Comparison of ENCODE assay signal across 8 mouse cellular contexts in genomic region chr7:31041662-31042315, GRCm38 (mm10). TPM values are rescaled to one million over a fixed set of nuclear protein-coding genes. Genes with fewer than 3 reads are reported as not detected.
A peak's percentile ranks its signal among the peaks of the same experiment; 100 is the strongest.
DNase-seq lines count a peak whose midpoint lies in the region; ATAC-seq and TF ChIP-seq lines count a peak whose summit lies in the region.

No protein-coding gene starts in this region.

- no peak for TF ChIP-seq POLR2A in liver, adult 2 months (IDR thresholded peaks at IDR 0.05; ENCODE audit: extremely low read depth, insufficient read depth, low read length)

- no peak for TF ChIP-seq CTCF in liver, adult 2 months (IDR thresholded peaks at IDR 0.05; ENCODE audit: low read depth, low read length)

- H3K9ac ChIP-seq in liver, adult 2 months (ENCODE audit: low read depth, low read length), result peak overlapping the region; percentile 46
- H3K9ac ChIP-seq in forebrain, embryonic 14.5 days (ENCODE audit: low read length), result no peak overlapping the region; the same call in 1 of the 2 replicates
- H3K9ac ChIP-seq in hindbrain, embryonic 12.5 days, result peak overlapping the region; percentile 28; the same call in 1 of the 2 replicates
- H3K9ac ChIP-seq in liver, embryonic 11.5 days (ENCODE audit: low read depth, low read length), result 0 out of 2 replicates have a peak overlapping the region, but pooled peaks have one; percentile 17

- no peaks in the 10 kb centered on the region for H3K27me3 ChIP-seq in liver, adult 2 months (ENCODE audit: control insufficient read depth, insufficient read depth, low read length)
- H3K27me3 ChIP-seq in forebrain, embryonic 14.5 days (replicated peaks; ENCODE audit: control insufficient read depth, insufficient read depth, low read length), result peaks cover 13% of the 10 kb centered on the region; the same call in 1 of the 2 replicates
- peaks cover 55% of the 10 kb centered on the region for H3K27me3 ChIP-seq in hindbrain, embryonic 12.5 days
- peaks cover 37% of the 10 kb centered on the region for H3K27me3 ChIP-seq in liver, embryonic 11.5 days (replicated peaks; ENCODE audit: control insufficient read depth, insufficient read depth, low read length)

- 13% methylated on average over 28 of the region's 28 CpGs for WGBS in liver, adult 2 months
- WGBS in forebrain, embryonic 14.5 days, result 3% methylated on average over 28 of the region's 28 CpGs
- WGBS in hindbrain, embryonic 12.5 days, result 6% methylated on average over 28 of the region's 28 CpGs
- WGBS in liver, embryonic 11.5 days, result 2% methylated on average over 28 of the region's 28 CpGs

- no peak for ATAC-seq in forebrain, embryonic 14.5 days
- ATAC-seq in hindbrain, embryonic 12.5 days (ENCODE audit: low FRiP score), result 0 out of 2 replicates have a peak, but pooled peaks have one; percentile 32
- peak; percentile 39; the same call in 1 of the 2 replicates for ATAC-seq in liver, embryonic 11.5 days (replicated peaks; ENCODE audit: low FRiP score)

- H3K4me3 ChIP-seq in liver, adult 2 months (ENCODE audit: insufficient read depth, low read depth, low read length), result peak overlapping the region; percentile 58
- no peak overlapping the region; the same call in 1 of the 2 replicates for H3K4me3 ChIP-seq in forebrain, embryonic 14.5 days (ENCODE audit: low read depth, low read length)
- peak overlapping the region; percentile 18 for H3K4me3 ChIP-seq in hindbrain, embryonic 12.5 days
- peak overlapping the region; percentile 42 for H3K4me3 ChIP-seq in liver, embryonic 11.5 days (ENCODE audit: low read depth, low read length)

- H3K27ac ChIP-seq in liver, adult 2 months (replicated peaks; ENCODE audit: insufficient read depth, low read depth, low read length), result peak overlapping the region; percentile 17; the same call in 1 of the 2 replicates
- H3K27ac ChIP-seq in forebrain, embryonic 14.5 days (ENCODE audit: low read depth, low read length), result no peak overlapping the region
- no peak overlapping the region for H3K27ac ChIP-seq in hindbrain, embryonic 12.5 days
- no peak overlapping the region for H3K27ac ChIP-seq in liver, embryonic 11.5 days (ENCODE audit: low read depth, low read length)

- H3K4me1 ChIP-seq in liver, adult 2 months (ENCODE audit: control insufficient read depth, insufficient read depth, low read length), result no peaks in the 10 kb centered on the region
- H3K4me1 ChIP-seq in forebrain, embryonic 14.5 days (ENCODE audit: control insufficient read depth, insufficient read depth, low read length), result no peaks in the 10 kb centered on the region
- H3K4me1 ChIP-seq in hindbrain, embryonic 12.5 days, result peaks cover 11% of the 10 kb centered on the region
- peaks cover 3% of the 10 kb centered on the region; the same call in 1 of the 2 replicates for H3K4me1 ChIP-seq in liver, embryonic 11.5 days (replicated peaks; ENCODE audit: control insufficient read depth, insufficient read depth, low read length)

- no peaks in the 10 kb centered on the region for H3K79me2 ChIP-seq in liver, adult 2 months (ENCODE audit: control insufficient read depth, insufficient read depth, low read length)

- DNase-seq in liver, adult 2 months (ENCODE audit: extremely low read depth, low read depth, low spot score), result no peak
- DNase-seq in liver, result no peak
- no peak for DNase-seq in forebrain, embryonic 14.5 days (ENCODE audit: low spot score)
- DNase-seq in liver, embryonic 11.5 days (ENCODE audit: low spot score), result no peak
- DNase-seq in monocyte, adult 2 months (ENCODE audit: low read depth in 1 of 2, low spot score in 2 of 2), result peak; percentile 56 to 76
- DNase-seq in thymus, postnatal 36 days, result peak; percentile 75 to 84
- no peak for DNase-seq in embryo, embryonic 11 days

- no peaks in the 10 kb centered on the region for H3K36me3 ChIP-seq in liver, adult 2 months (ENCODE audit: control insufficient read depth, insufficient read depth, low read length)
- no peaks in the 10 kb centered on the region for H3K36me3 ChIP-seq in forebrain, embryonic 14.5 days (ENCODE audit: control insufficient read depth, insufficient read depth, low read length)
- H3K36me3 ChIP-seq in hindbrain, embryonic 12.5 days, result no peaks in the 10 kb centered on the region
- no peaks in the 10 kb centered on the region for H3K36me3 ChIP-seq in liver, embryonic 11.5 days (ENCODE audit: control insufficient read depth, insufficient read depth, low read length)

- H3K4me2 ChIP-seq in forebrain, embryonic 14.5 days (ENCODE audit: low read length), result peak overlapping the region; percentile 33; the same call in 1 of the 2 replicates
- peak overlapping the region; percentile 43 for H3K4me2 ChIP-seq in hindbrain, embryonic 12.5 days (replicated peaks)
- H3K4me2 ChIP-seq in liver, embryonic 11.5 days, result peak overlapping the region; percentile 55

- H3K9me3 ChIP-seq in forebrain, embryonic 14.5 days (replicated peaks; ENCODE audit: control insufficient read depth, low read length), result no peaks in the 10 kb centered on the region
- H3K9me3 ChIP-seq in hindbrain, embryonic 12.5 days (replicated peaks), result no peaks in the 10 kb centered on the region
- H3K9me3 ChIP-seq in liver, embryonic 11.5 days (ENCODE audit: control insufficient read depth, low read length), result no peaks in the 10 kb centered on the region

RNA-seq across cellular contexts. Expression of gene Fxyd5, which starts 0.5 kb away (rescaled TPM):
- total RNA-seq in liver, adult 2 months (2014; rRNA removed), result 3.6 and 3.8 TPM in 2 replicates
- 5.4 and 7.8 TPM in 2 replicates for polyA plus RNA-seq in liver, adult 2 months (2012; rRNA removed)
- polyA plus RNA-seq in forebrain, embryonic 14.5 days (2014; fragmentation: Nextera tagmentation; extraction: Ambion mirVana), result 17.2 and 18.4 TPM in 2 replicates
- 9.6 and 10.4 TPM in 2 replicates for polyA plus RNA-seq in hindbrain, embryonic 12.5 days (2016; fragmentation: Nextera tagmentation; extraction: Ambion mirVana)
- polyA plus RNA-seq in liver, embryonic 11.5 days (2014; fragmentation: Nextera tagmentation; extraction: Ambion mirVana), result 28.1 and 31.1 TPM in 2 replicates

RNA-seq across cellular contexts. Expression of gene Fxyd7, which starts 9.5 kb away (rescaled TPM):
- 0.47 TPM in 1 of 2 replicates, not detected in the other for total RNA-seq in liver, adult 2 months (2014; rRNA removed)
- polyA plus RNA-seq in liver, adult 2 months (2012; rRNA removed), result 0.40 and 0.92 TPM in 2 replicates
- polyA plus RNA-seq in forebrain, embryonic 14.5 days (2014; fragmentation: Nextera tagmentation; extraction: Ambion mirVana), result 46.8 and 67.8 TPM in 2 replicates
- polyA plus RNA-seq in hindbrain, embryonic 12.5 days (2016; fragmentation: Nextera tagmentation; extraction: Ambion mirVana), result 26.3 and 29.8 TPM in 2 replicates
- polyA plus RNA-seq in liver, embryonic 11.5 days (2014; fragmentation: Nextera tagmentation; extraction: Ambion mirVana), result 1.9 and 2.6 TPM in 2 replicates

RNA-seq across cellular contexts. Expression of gene Fxyd1, which starts 15.2 kb away (rescaled TPM):
- total RNA-seq in liver, adult 2 months (2014; rRNA removed), result 127 and 154 TPM in 2 replicates
- polyA plus RNA-seq in liver, adult 2 months (2012; rRNA removed), result 1,507 and 1,555 TPM in 2 replicates
- polyA plus RNA-seq in forebrain, embryonic 14.5 days (2014; fragmentation: Nextera tagmentation; extraction: Ambion mirVana), result 9.4 and 12.3 TPM in 2 replicates
- polyA plus RNA-seq in hindbrain, embryonic 12.5 days (2016; fragmentation: Nextera tagmentation; extraction: Ambion mirVana), result 25.3 and 34.7 TPM in 2 replicates
- 23.5 and 35.8 TPM in 2 replicates for polyA plus RNA-seq in liver, embryonic 11.5 days (2014; fragmentation: Nextera tagmentation; extraction: Ambion mirVana)

RNA-seq across cellular contexts. Expression of gene Lgi4, which starts 17.4 kb away (rescaled TPM):
- 0.07 and 0.18 TPM in 2 replicates for total RNA-seq in liver, adult 2 months (2014; rRNA removed)
- polyA plus RNA-seq in liver, adult 2 months (2012; rRNA removed), result 0.04 and 0.09 TPM in 2 replicates
- polyA plus RNA-seq in forebrain, embryonic 14.5 days (2014; fragmentation: Nextera tagmentation; extraction: Ambion mirVana), result 0.08 and 0.15 TPM in 2 replicates
- polyA plus RNA-seq in hindbrain, embryonic 12.5 days (2016; fragmentation: Nextera tagmentation; extraction: Ambion mirVana), result 2.1 TPM in 2 replicates
- polyA plus RNA-seq in liver, embryonic 11.5 days (2014; fragmentation: Nextera tagmentation; extraction: Ambion mirVana), result 0.30 and 0.45 TPM in 2 replicates

RNA-seq across cellular contexts. Expression of gene Fxyd3, which starts 34.7 kb away (rescaled TPM):
- total RNA-seq in liver, adult 2 months (2014; rRNA removed), result 0.27 and 0.46 TPM in 2 replicates
- 0.50 and 0.83 TPM in 2 replicates for polyA plus RNA-seq in liver, adult 2 months (2012; rRNA removed)
- not detected in 2 replicates for polyA plus RNA-seq in forebrain, embryonic 14.5 days (2014; fragmentation: Nextera tagmentation; extraction: Ambion mirVana)
- 5.5 and 12.3 TPM in 2 replicates for polyA plus RNA-seq in hindbrain, embryonic 12.5 days (2016; fragmentation: Nextera tagmentation; extraction: Ambion mirVana)
- 1.2 and 1.7 TPM in 2 replicates for polyA plus RNA-seq in liver, embryonic 11.5 days (2014; fragmentation: Nextera tagmentation; extraction: Ambion mirVana)

Comparison
In these comparisons a context has a peak if more than half of its experiments do, and no peak if none do; other contexts are left out.
1. RNA of gene Fxyd1, which starts 15.2 kb away (polyA plus RNA-seq): 1,507 to 1,555 TPM in liver, adult 2 months; 23.5 to 35.8 TPM in liver, embryonic 11.5 days, 25.3 to 34.7 TPM in hindbrain, embryonic 12.5 days and 9.4 to 12.3 TPM in forebrain, embryonic 14.5 days; every median in the first group is over 10 times any median in the second.
2. DNase-seq: peak in monocyte, adult 2 months (2 of 2) and thymus, postnatal 36 days (2 of 2); none in liver, adult 2 months (single experiment), liver (single experiment), forebrain, embryonic 14.5 days (single experiment), liver, embryonic 11.5 days (single experiment) and embryo, embryonic 11 days (single experiment).
3. Peak in every context shown above with its lines, with median percentiles within 50 percentile points of each other: H3K4me2 ChIP-seq.